Mouse (Mus musculus) heart, embryonic 14.5 days (tissue): ENCODE measurements around the gene Spire2. TPM values are rescaled to one million over a fixed set of nuclear protein-coding genes. Genes with fewer than 3 reads are reported as not detected.

Experiments
- ATAC-seq: fragments of 200-750 bp; cut with Nextera tagmentation; 2 replicates; pipeline ENCODE4 v1.8.0; 2017; ENCODE audit warnings: low read depth, moderate TSS enrichment; ENCODE audit not compliant: insufficient number of reproducible peaks, insufficient read depth, low FRiP score
- H3K27ac ChIP-seq, 2 experiments: fragments of 200-500 bp in 1 of 2; fragments of 300-500 bp in 1 of 2; sonication (generic) in 1 of 2; replicated peaks in 1 of 2; 2 replicates each; pipeline ENCODE4 v1.5.1; 2012 to 2014; ENCODE audit warnings: low read depth in 2 of 2, low read length in 2 of 2, control low read depth in 1 of 2, mild to moderate bottlenecking in 1 of 2, mixed read lengths in 1 of 2; ENCODE audit not compliant: control insufficient read depth in 1 of 2, insufficient read depth in 1 of 2
- H3K27me3 ChIP-seq: fragments of 300-500 bp; sonication (generic); 2 replicates; pipeline ENCODE4 v1.6.1; 2014; ENCODE audit warnings: mild to moderate bottlenecking, low read length, control low read depth; ENCODE audit not compliant: control insufficient read depth, insufficient read depth
- H3K36me3 ChIP-seq: fragments of 300-500 bp; sonication (generic); 2 replicates; pipeline ENCODE4 v1.6.1; 2014; ENCODE audit warnings: mild to moderate bottlenecking, control low read depth, low read length, mixed read lengths; ENCODE audit not compliant: control insufficient read depth, insufficient read depth
- H3K4me1 ChIP-seq, 2 experiments: fragments of 200-500 bp in 1 of 2; fragments of 300-500 bp in 1 of 2; sonication (generic) in 1 of 2; 2 replicates each; pipeline ENCODE4 v1.6.1; 2012 to 2014; ENCODE audit warnings: low read length in 2 of 2, control low read depth in 1 of 2, mixed read lengths in 1 of 2; ENCODE audit not compliant: control insufficient read depth in 2 of 2, insufficient read depth in 2 of 2
- H3K4me2 ChIP-seq: fragments of 300-500 bp; sonication (generic); 2 replicates; pipeline ENCODE4 v1.6.1; 2014; ENCODE audit warnings: mild to moderate bottlenecking, low read length
- H3K4me3 ChIP-seq, 2 experiments: fragments of 200-500 bp in 1 of 2; fragments of 300-500 bp in 1 of 2; sonication (generic) in 1 of 2; 2 replicates each; pipeline ENCODE4 v1.5.1; 2012 to 2014; ENCODE audit warnings: low read length in 2 of 2, mild to moderate bottlenecking in 2 of 2, control low read depth in 1 of 2, low read depth in 1 of 2, moderate library complexity in 1 of 2; ENCODE audit not compliant: control insufficient read depth in 1 of 2, insufficient read depth in 1 of 2
- H3K9ac ChIP-seq: fragments of 300-500 bp; sonication (generic); 2 replicates; pipeline ENCODE4 v1.6.1; 2014; ENCODE audit warnings: mild to moderate bottlenecking, low read length
- H3K9me3 ChIP-seq: fragments of 300-500 bp; sonication (generic); 2 replicates; pipeline ENCODE4 v1.6.1; 2016; ENCODE audit warnings: low read length, control low read depth; ENCODE audit not compliant: control insufficient read depth
- WGBS: fragments of 180-500 bp; shearing (Covaris S2); extraction: QIAGEN DNeasy Blood & Tissue Kit; methylation state at CpG from one replicate; pipeline ENCODE4 v1.1.7; 2014; 5-methylcytosine and 5-hydroxymethylcytosine counted together
- polyA plus RNA-seq: library from polyadenylated mRNA; unstranded; fragments of >200 nt; fragmentation: Nextera tagmentation; extraction: Ambion mirVana; gene quantifications from 2 replicates; pipeline ENCODE4 v1.2.1, GENCODE M21; 2014

Gene Spire2
- polyA plus RNA-seq, 1 experiment from 2014 or later, result 0.85 TPM

DNA sequence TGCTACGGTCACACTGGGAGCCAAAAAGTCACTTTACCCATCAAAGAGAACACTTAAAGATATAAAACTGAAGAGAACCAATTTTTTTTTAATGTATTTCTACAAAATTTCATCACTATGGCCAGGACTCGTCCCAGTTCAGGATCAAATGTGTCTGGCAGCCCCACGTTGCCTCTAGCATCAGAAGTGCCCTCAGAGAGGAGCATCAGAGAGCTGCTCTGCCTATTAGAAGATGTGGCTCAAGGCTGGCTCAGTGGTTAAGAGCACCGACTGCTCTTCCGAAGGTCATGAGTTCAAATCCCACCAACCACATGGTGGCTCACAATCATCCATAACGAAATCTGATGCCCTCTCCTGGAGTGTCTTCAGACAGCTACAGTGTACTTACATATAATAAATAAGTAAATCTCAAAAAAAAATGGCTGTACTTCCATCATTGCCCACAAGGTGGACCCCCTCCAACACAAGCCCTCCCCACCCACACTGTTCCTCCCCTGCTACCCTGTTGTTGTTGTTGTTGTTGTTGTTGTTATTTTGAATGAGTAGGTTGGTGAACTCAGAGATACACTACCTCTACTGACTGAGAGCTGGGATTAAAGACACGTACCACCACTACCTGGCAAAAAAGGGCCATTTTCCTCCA, 12.9 kb upstream of the Spire2 start:
- H3K9me3 ChIP-seq, result no peaks in the 10 kb centered on the region
- no peak for ATAC-seq
- no peaks in the 10 kb centered on the region for H3K36me3 ChIP-seq
- H3K4me2 ChIP-seq, result no peak overlapping the region; the same call in 1 of the 2 replicates
- no peak overlapping the region for H3K4me3 ChIP-seq
- peaks cover 0 to 14% of the 10 kb centered on the region in 2 experiments; a peak in 3 of 4 replicates for H3K4me1 ChIP-seq
- no peaks in the 10 kb centered on the region for H3K27me3 ChIP-seq
- WGBS, result 21% methylated on average over 7 of the region's 7 CpGs
- no peak overlapping the region for H3K27ac ChIP-seq
- H3K9ac ChIP-seq, result no peak overlapping the region

DNA sequence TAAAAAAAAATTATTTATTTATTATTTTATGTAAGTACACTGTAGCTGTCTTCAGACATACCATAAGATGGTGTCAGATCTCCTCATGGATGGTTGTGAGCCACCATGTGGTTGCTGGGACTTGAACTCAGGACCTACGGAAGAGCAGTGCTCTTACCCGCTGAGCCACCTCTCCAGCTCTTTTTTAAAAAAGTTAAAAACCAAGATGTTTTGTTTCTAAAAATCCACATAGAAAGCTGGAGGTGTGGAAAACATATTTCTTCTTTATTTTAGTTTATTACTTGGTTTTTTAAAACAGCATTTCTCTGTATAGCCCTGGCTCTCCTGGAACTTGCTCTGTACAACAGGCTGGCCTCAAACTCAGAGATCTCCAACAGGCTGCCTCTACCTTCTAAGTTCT, 4.0 kb upstream of the Spire2 start:
- H3K9ac ChIP-seq, result no peak overlapping the region
- no peak overlapping the region for H3K4me2 ChIP-seq
- H3K9me3 ChIP-seq, result no peaks in the 10 kb centered on the region
- H3K27ac ChIP-seq, result no peak overlapping the region
- peaks cover 12 to 14% of the 10 kb centered on the region in 2 experiments; a peak in 3 of 4 replicates for H3K4me1 ChIP-seq
- no peaks in the 10 kb centered on the region for H3K36me3 ChIP-seq
- no peak overlapping the region for H3K4me3 ChIP-seq
- no peak for ATAC-seq
- 96% methylated on average over 2 of the region's 2 CpGs for whole genome bisulfite sequencing
- peaks cover 3% of the 10 kb centered on the region; the same call in 1 of the 2 replicates for H3K27me3 ChIP-seq

DNA sequence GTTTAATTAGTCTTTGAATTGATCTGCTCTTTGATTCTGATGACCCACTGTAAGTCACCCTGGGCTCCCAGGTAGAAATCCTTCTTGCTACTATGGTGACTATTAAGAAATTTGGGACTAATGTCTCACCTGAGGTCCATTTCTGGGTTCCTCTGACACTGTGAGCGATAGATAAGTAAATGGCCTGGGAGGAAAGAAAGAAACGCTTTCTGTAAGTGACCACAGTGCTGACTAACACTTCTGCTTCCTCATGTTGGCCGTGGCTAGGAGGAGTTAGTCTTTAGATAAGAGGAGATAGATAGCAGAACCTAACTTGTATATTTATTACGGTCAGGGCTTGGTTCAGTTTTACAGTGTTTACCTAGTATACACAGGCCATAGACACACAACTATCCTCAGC, 3.2 kb upstream of the Spire2 start:
- no peak overlapping the region for H3K4me3 ChIP-seq
- no peak overlapping the region for H3K9ac ChIP-seq
- no peak overlapping the region for H3K4me2 ChIP-seq
- no peaks in the 10 kb centered on the region for H3K36me3 ChIP-seq
- ATAC-seq, result no peak
- WGBS, result 41% methylated on average over 4 of the region's 4 CpGs
- H3K27me3 ChIP-seq, result peaks cover 8% of the 10 kb centered on the region; the same call in 1 of the 2 replicates
- H3K4me1 ChIP-seq, result peaks cover 12 to 16% of the 10 kb centered on the region in 2 experiments; a peak in 3 of 4 replicates
- H3K9me3 ChIP-seq, result no peaks in the 10 kb centered on the region
- no peak overlapping the region for H3K27ac ChIP-seq

GRCm38 (mm10) chr8:123329961-123330360, 2.6 kb upstream of the Spire2 start:
- H3K27me3 ChIP-seq, result peaks cover 11% of the 10 kb centered on the region; the same call in 1 of the 2 replicates
- no peaks in the 10 kb centered on the region for H3K9me3 ChIP-seq
- no peaks in the 10 kb centered on the region for H3K36me3 ChIP-seq
- no peak overlapping the region for H3K4me2 ChIP-seq
- peaks cover 12 to 17% of the 10 kb centered on the region in 2 experiments; a peak in 3 of 4 replicates for H3K4me1 ChIP-seq
- ATAC-seq, result no peak
- WGBS, result 70% methylated on average over 5 of the region's 5 CpGs
- no peak overlapping the region for H3K9ac ChIP-seq
- H3K27ac ChIP-seq, result no peak overlapping the region
- H3K4me3 ChIP-seq, result no peak overlapping the region

DNA sequence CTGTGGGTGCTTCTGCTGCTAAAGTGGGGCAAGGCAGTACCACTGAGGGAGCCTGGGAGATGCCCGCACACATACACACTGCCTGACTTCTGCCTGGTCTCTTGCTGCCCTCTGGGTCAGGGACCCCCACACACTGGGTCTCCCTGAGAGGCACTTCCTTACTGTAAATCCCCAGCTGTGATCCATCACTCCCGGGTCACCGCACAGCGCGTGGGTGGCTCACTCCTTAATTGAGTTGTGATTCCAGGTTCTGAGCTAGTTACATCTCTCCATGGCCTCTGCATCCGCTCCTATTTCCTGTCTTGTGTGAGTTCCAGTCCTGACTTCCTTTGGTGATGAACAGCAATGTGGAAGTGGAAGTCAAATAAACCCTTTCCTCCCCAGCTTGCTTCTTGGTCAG, 1.8 kb upstream of the Spire2 start:
- no peak overlapping the region; a peak in 1 of 4 replicates for H3K27ac ChIP-seq
- peaks cover 12 to 17% of the 10 kb centered on the region in 2 experiments; a peak in 3 of 4 replicates for H3K4me1 ChIP-seq
- ATAC-seq, result no peak
- H3K9ac ChIP-seq, result no peak overlapping the region
- H3K9me3 ChIP-seq, result no peaks in the 10 kb centered on the region
- H3K4me3 ChIP-seq, result no peak overlapping the region
- H3K27me3 ChIP-seq, result peaks cover 11% of the 10 kb centered on the region; the same call in 1 of the 2 replicates
- H3K36me3 ChIP-seq, result no peaks in the 10 kb centered on the region
- H3K4me2 ChIP-seq, result no peak overlapping the region
- WGBS, result 55% methylated on average over 6 of the region's 6 CpGs

GRCm38 (mm10) chr8:123331301-123331700, 1.2 kb upstream of the Spire2 start:
- ATAC-seq, result no peak

DNA sequence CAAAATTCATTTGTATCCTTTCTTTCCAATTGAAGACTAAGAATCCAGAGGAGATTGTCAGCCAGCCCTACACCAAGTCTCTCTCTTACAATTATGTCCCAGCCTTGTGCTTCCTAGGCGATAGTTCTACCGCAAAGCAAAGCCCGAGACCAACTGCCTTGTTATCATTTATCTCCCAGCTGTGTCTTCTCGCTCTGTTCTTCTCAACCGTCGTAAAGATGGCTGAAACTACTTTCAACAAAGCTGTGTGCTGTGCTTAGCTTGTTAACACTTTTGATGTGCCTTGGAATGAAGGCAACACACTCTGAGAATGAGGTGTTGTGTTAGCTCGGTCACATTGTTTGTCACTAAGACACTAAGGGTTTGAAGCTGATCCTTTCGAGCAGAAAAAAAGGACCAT, 703 bp upstream of the Spire2 start:
- no peaks in the 10 kb centered on the region for H3K36me3 ChIP-seq
- ATAC-seq, result no peak
- H3K27me3 ChIP-seq, result peaks cover 11% of the 10 kb centered on the region; the same call in 1 of the 2 replicates
- no peak overlapping the region; a peak in 1 of 4 replicates for H3K27ac ChIP-seq
- H3K9me3 ChIP-seq, result no peaks in the 10 kb centered on the region
- peak overlapping the region in 1 of 2 experiments; percentile 62; a peak in 1 of 4 replicates for H3K4me3 ChIP-seq
- peak overlapping the region; percentile 92; the same call in 1 of the 2 replicates for H3K4me2 ChIP-seq
- no peak overlapping the region for H3K9ac ChIP-seq
- peaks cover 12 to 17% of the 10 kb centered on the region in 2 experiments; a peak in 3 of 4 replicates for H3K4me1 ChIP-seq
- WGBS, result 23% methylated on average over 8 of the region's 8 CpGs

More at GRCm38 (mm10) chr8:123331301-123331700, 1.2 kb upstream of the Spire2 start:
- H3K4me2 ChIP-seq, result no peak overlapping the region
- peaks cover 11% of the 10 kb centered on the region; the same call in 1 of the 2 replicates for H3K27me3 ChIP-seq
- WGBS, result 40% methylated on average over 2 of the region's 2 CpGs
- no peak overlapping the region for H3K27ac ChIP-seq
- no peaks in the 10 kb centered on the region for H3K36me3 ChIP-seq
- H3K9me3 ChIP-seq, result no peaks in the 10 kb centered on the region
- no peak overlapping the region for H3K4me3 ChIP-seq
- H3K9ac ChIP-seq, result no peak overlapping the region
- H3K4me1 ChIP-seq, result peaks cover 12 to 17% of the 10 kb centered on the region in 2 experiments; a peak in 3 of 4 replicates
